Mouse (Mus musculus) CH12F3 (cell line): ENCODE data around the gene Chml.

Source experiments
- in situ Hi-C: fragments of 300-500 bp; cut with MboI; formaldehyde crosslinking; loops from 2 replicates; pipeline ENCODE4 v1.14.3; 2020; ENCODE audit warnings: low sequenced_read_pairs

Chml gene

DNA sequence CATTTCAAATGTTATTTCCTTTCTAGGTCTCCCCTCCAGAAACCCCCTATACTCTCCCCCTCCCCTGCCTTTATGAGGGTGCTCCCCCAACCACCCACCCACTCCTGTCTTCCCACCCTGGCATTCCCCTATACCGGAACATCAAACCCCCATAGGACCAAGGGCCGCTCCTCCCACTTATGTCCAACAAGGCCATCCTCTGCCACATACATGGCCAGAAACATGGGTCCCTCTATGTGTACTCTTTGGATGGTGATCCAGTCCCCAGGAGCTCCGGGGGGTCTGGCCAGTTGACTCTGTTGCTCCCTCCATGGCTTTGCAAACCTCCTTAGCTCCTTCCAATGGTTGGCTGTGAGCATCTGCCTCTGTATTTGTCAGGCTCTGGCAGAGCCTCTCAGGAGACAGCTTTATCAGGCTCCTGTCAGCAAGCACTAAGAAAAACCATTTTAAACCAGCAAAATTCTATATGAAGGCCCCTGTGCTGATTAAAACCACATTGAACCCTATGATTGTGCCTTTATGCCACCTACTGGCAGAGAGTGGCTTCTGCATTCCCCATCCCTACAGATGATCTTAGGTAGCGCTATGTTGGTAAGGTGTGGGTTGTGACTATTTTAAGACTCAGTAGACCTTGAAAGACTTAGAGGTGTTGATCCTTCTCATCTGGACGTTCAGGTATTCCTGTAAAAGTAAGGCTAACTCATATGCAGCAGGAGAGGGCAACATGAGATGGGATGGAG is 23.9 kb downstream of the Chml start:
- in situ Hi-C loops, result no loop called here

DNA sequence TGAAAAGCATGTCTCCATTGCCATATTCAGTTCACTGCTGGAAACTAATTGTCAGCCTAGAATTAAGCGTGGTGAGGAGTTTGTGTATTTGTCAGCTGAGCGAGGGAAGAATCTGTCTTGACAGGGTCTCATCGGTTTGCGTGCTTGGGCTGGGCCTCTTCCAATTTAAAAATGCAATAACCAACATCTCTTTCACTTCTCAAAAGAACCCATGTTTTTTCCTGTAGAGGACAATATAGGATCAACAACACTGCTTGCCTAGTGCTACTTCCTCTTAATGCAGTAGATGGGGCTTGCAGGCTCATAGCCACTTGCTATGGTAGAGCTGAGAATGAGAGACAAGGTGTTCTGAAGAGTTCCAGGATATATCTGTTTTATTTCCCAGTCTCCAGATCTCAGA is 32.8 kb downstream of the Chml start:
- in situ Hi-C loops, result no loop called here

DNA sequence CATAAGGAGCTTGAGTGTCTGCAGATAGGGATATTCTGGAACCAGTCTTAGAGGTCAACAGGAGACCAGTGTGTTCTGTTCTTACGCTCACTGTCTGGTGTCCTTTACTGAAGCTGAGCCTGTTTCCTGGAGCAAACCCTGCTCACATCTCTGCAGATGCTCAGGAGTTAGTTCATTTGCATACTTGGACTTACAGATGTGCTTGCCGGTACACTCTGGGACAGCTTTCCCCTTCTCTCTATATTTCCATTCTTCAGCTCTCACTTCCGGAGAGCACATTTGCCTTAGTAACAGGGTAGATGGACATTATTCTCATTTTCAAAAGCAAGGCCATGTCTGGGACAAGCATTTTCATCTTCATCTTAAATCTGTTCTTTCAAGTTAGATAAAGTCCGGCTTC is 44.1 kb downstream of the Chml start:
- in situ Hi-C loops, result no loop called here

DNA sequence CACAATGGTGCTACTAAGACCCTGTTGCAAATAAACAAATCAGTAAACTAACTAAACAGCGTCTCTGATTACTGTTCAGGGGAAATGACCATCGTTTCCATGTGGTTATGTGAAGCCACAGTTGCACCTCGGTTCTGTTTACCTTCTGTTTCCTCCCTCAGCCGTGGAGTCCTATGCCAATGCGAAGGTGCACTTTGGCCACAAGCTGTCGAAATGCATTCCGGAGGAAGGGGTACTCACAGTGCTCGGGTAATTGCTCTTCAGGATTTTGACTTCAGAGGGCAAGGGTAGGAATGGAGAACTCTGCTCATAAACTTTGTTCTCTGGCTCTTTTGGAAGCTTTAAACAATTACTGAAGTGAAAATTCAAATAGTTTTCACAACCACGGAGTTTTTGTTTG is 45.7 kb downstream of the Chml start:
- in situ Hi-C loops, result no loop called here

- in situ Hi-C loops, result no loop called here
Measured at GRCm38 (mm10) chr1:175643496-175644265, 49.0 kb downstream of the Chml start.

DNA sequence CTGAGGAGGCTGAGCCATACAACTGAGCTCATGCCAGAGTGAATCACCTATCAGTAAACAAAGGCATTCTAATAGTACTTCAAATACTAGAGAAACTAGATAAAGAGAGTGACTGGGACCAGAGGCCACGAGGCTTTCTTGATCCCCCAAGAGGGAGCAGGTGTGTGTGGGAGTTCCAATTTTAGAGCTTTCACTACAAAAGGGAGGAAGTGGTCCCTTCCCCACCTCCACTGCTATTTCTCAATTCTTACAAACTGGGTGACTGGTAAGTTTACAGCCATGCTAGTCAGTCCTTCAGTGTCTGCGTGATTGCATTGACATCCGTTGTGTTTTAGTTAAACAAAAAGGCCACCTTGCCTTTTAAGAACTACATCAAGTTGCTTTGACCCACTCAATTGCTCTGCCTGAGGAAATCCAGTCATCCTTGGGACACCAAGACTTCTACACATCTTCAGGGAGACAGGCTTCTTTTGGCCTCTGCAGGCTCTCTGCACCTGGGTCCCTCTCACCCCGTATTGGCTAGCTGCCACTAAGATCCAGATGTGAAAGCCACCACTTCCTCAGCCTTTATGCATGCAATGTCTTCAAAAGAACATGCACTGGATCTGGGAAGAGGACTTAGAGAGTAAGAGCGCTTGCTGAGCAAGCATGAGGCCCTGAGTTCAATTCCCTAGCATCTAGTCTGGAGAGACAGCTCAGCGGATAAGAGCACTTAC is 52.1 kb downstream of the Chml start:
- in situ Hi-C loops, result no loop called here

DNA sequence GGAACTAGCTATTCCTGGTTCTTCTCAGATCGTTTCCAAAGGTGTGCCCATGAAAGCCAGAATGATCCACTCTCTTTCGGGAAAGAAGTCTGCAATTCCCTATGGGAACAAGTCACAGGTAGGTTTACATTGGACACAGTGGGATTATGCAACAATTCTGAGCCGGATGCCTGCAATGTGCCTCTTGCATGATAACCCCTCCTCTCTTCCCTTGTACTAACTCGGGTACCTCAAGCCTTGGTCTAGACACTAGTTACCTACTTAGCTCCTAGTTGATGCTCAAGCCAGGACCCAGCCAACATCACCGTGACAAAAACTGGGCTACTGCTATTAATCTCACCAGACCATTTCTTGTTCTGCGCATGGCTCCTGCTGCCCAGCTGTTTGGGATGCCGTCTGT is 53.6 kb downstream of the Chml start:
- in situ Hi-C loops, result no loop called here

- in situ Hi-C loops, result no loop called here
Measured at GRCm38 (mm10) chr1:175637677-175638076, 55.0 kb downstream of the Chml start.

DNA sequence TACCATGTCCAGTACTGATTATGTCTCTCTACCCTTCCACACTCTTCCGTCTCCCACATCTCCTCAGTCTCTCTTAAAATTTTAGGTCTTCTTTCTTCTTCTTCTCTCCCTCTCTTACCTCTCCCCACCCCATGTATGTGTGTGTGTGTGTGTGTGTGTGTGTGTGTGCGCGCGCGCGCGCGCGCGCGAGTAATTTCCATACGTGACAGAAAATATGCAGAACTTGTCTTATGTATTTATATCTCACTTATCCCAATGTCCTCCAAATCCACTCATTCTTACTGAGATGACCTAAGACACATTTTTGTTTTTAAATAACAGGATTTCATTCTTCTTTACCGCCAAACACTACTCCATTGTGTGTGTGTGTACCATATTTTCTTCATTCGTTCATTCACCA is 60.2 kb downstream of the Chml start:
- in situ Hi-C loops, result no loop called here
